Mouse (Mus musculus): ENCODE measurements around the gene Ntn1.

GRCm38 (mm10) chr11:68209506-68209905 is 191.1 kb downstream of the Ntn1 start:
- no peak for TF ChIP-seq CTCF (conservative IDR thresholded peaks at IDR 0.05; ENCODE audit: insufficient read depth, insufficient read length, low read depth, low read length)
- TF ChIP-seq POLR2A (IDR thresholded peaks at IDR 0.05; ENCODE audit: low read depth, low read length) = no peak

All from kidney, adult 2 months (tissue).